Mouse (Mus musculus): Measurements from ENCODE around the gene Wdr45.

Wdr45 gene

DNA sequence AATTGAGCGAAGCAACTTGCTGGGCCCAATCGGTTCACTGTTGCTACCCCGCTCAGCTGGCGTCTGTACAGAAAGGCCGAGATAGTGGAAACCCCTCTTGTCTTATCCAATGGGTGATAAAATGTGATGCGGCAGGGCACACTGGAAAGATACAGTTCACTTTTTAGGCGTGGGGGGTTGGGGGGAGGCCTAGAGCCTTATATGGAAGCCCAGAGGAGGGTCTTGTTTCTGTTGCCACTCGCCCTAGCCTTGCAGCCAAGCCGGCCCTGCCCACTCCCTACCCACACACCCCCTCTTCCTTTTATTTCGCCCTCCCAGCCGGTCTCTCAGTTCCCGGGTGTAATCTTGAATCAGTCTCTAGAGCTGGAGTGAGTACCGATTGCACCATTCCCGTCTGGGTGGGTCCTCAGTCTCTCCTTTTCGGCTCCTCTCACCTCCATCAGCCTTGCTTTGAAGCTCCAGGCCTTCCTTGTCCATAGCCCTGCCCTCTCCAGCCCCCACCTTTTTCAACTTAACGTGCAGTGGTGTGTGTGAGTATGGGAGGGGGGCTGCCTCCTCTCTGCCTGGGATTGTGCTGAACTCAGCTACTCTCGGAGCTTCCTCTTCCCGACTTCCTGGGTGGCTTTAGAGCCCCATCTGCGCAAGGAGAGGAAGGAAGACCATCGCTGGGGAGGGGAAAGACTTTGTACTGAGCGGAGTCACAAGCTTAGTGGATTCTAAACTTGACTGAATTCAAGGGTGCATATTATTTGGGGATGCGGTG, 49.7 kb downstream of the Wdr45 start:
- in situ Hi-C loops (cut with MboI, MseI) = no loop called here

DNA sequence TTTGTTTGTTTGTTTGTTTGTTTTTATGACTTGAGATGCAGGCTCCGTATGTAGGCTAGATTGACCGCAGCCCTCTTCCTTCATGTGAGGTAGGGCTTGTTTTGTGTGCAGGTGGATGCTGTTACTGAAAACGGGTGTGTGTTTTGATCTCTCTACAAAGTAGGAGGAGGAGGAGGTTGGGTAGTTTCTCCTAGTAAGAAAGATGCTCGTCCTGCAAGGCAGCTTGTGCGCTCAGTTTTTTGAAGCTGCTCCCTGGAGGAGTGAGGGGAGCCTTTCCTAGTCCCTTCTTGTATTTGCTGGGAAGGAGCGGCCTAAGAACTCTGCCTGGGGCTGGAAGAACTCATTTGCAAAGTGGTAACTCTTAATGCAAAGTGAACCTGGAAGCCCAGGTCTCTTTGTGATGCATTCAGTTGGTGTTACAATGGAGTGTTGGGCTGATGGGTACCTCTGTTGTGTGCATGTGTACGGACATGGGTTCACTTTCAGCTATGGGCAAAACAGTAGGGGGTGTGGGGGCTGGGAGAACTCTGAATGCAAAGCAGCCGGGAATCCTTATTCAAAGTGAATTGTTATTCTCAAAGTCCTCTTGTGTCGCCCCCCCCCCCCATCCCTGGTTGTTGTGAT, 50.6 kb downstream of the Wdr45 start:
- in situ Hi-C loops (cut with MboI, MseI) = no loop called here

DNA sequence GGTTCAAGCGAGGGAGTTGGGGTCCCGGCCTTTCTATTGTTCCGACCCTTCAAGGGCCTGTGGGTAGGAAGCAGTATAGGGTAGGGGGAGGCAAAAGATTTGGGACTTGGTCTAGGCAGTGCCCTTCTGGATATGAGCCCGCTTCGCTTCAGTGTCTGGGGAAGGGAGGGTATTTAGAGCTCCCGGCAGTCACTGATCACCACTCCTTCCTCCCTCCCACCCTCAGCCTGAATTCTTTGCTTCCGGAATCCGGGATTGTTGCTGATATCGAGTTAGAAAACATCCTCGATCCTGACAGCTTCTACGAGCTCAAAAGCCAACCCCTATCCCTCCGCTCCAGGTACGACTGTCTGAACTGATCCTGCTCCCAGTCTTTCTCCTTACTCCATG, 51.1 kb downstream of the Wdr45 start:
- in situ Hi-C loops (cut with MboI, MseI) = no loop called here

DNA sequence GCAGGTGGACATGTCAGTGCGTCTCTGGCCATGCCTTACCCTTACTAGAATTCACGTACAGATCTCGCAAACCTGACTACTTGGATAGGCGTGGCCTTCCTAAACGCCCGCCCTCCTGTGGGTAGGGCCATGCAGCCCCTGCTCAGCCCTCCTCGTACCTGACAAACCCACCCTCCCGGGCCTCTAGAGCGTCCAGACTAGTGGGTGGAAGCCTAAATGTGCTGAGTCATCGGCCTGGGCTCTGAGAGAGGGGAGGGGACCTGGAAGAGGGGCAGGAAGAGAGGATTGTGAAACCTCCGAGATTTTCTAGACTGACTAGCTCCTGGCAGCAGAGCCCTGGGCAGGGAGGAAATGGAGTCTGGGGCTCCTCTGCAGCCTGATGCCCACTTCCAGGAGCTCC, 51.6 kb downstream of the Wdr45 start:
- in situ Hi-C loops (cut with MboI, MseI) = no loop called here

DNA sequence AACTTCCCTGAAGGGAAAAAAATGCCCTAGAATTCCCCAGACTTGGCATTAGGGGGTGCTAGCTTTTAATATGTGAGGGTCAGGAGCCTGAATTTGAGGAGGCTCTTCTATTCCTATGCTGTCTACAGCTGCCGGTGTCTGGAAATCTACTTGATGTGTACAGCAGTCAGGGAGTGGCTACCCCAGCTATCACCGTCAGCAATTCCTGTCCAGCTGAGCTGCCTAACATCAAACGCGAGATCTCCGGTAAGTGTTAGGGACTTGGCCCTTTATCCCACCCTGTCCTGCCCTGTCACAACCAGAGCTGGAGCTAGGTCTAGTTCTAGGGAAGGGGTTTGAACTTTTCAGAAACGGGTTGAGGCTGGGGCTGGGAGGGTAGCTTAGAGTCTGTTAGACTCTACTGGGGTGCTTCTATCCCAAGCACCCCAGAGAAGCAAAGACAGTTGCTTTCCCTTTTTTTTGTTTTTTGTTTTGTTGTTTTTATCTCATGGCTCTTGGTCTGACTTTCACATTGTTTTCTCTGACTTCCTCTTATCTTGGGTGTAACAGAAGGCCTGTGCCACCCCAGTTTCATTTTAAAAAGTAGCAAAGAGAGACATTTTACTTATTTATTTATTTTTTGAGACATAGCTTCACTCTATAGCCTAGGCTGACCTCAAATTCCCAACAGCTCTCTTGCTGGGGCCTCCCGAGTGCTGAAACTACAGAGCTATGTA, 55.3 kb downstream of the Wdr45 start:
- in situ Hi-C loops (cut with MboI, MseI) = loop anchor here (10.0 kb wide), 1 partner anchor 335 kb away; no protein-coding TSS in a partner anchor

DNA sequence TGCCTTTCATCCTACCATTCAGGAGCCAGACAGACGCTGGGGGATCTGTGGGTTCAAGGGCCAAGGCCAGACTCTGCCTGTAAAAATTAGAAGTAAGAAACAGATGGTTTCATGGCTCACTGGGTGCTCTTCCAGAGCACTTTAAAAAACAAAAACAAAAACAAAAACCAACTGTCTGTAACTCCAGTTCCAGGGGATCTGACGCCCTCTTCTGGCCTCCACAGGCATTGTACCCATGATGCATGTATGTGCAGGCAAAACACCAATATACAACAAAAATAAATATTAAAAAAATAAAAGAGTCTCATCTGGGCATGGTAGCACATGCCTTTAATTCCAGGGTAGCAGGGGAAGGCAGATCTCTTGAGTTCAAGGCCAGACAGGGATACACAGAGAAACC, 58.6 kb downstream of the Wdr45 start:
- in situ Hi-C loops (cut with MboI, MseI) = loop anchor here (10.0 kb wide), 1 partner anchor 338 kb away; no protein-coding TSS in a partner anchor

DNA sequence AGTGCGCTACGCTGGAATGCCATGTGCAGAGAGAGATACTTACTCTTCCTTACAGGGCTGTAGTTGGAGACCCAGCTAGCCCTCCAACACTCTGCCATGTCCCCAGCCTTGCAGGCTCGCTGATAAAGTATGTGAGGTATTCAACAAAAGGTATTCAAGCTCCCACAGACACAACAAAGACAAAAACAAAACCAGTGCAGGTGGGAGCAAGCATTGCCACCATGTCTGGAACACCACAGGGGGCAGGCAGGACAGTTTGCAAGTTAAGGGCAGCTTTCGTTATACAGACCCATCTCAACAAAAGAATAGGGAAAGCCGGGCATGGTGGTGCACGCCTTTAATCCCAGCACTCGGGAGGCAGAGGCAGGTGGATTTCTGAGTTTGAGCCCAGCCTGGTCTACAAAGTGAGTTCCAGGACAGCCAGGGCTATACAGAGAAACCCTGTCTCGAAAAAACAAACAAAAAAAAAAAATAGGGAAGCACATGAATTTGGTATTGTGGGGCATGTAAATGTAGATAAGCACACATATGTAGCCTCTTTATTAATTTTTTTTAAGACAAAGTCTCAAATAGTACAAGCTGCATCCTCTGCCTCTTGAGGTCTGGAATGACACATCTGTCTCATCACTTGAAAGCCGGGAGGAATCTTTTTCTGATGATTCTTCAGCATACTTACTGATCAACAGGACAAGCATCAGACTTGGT, 61.5 kb downstream of the Wdr45 start:
- in situ Hi-C loops (cut with MboI, MseI) = loop anchor here (10.0 kb wide), 1 partner anchor 341 kb away; no protein-coding TSS in a partner anchor

DNA sequence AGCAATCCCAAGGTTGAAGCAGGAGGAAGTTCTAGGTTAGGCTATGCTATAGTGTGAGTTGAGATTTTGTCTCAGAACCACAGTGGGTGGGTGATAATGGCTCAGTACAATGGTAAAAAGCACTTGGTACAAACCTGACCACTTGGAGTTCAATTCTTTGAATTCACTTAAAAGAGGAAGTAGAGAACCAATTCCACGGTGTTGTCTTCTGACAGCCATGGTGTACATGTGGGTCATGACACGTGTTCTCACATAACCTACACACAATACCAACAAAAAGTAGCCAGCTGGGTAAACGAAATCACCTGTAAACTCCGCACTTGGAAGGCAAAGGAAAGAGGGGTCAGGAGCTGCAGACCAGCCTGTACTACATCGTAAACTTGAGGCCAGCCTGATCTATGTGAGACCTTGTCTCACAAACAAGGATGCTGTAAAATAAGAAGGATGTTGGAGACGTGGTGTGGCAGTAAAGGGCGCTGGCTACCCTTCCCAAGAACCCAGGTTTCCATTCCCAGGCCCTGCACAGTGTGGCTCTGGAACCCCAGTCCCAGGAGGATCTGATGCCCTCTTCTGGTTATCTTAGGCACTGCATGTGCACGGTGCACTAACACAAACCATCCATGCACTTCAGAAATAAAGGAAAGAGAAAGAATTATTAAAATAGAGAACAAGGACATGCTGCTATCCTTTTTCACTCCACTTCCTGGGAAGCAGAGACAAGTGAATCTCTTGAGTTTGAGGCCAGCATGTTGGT, 62.4 kb downstream of the Wdr45 start:
- in situ Hi-C loops (cut with MboI, MseI) = loop anchor here (10.0 kb wide), 1 partner anchor 342 kb away; no protein-coding TSS in a partner anchor
